Mouse (Mus musculus) liver, adult 2 months (tissue): Measurements from ENCODE around the gene Flnb. TPM values are rescaled to one million over a fixed set of nuclear protein-coding genes. Genes with fewer than 3 reads are reported as not detected.

Source experiments
- DNase-seq: peaks from one replicate; pipeline ENCODE4 v3.0.0-alpha.2; 2011; ENCODE audit warnings: low read depth, low spot score; ENCODE audit errors: extremely low read depth
- H3K27ac ChIP-seq: fragments of 200-500 bp; replicated peaks from 2 replicates; pipeline ENCODE4 v1.5.1; 2012; ENCODE audit warnings: low read depth, mild to moderate bottlenecking, control low read depth, inconsistent platforms, low read length; ENCODE audit not compliant: insufficient read depth
- H3K27me3 ChIP-seq: fragments of 200-500 bp; 2 replicates; pipeline ENCODE4 v1.6.1; 2012; ENCODE audit warnings: mild to moderate bottlenecking, moderate library complexity, low read length, inconsistent platforms; ENCODE audit not compliant: control insufficient read depth, insufficient read depth
- H3K36me3 ChIP-seq: fragments of 200-500 bp; 2 replicates; pipeline ENCODE4 v1.6.1; 2012; ENCODE audit warnings: low read length, inconsistent platforms; ENCODE audit not compliant: control insufficient read depth, insufficient read depth
- H3K4me1 ChIP-seq: fragments of 200-500 bp; 2 replicates; pipeline ENCODE4 v1.6.1; 2011; ENCODE audit warnings: low read length; ENCODE audit not compliant: control insufficient read depth, insufficient read depth
- H3K4me3 ChIP-seq: fragments of 200-500 bp; 2 replicates; pipeline ENCODE4 v1.5.1; 2011; ENCODE audit warnings: low read depth, mild to moderate bottlenecking, control low read depth, low read length, moderate library complexity; ENCODE audit not compliant: insufficient read depth
- H3K79me2 ChIP-seq: fragments of 200-500 bp; 2 replicates; pipeline ENCODE4 v1.6.1; 2012; ENCODE audit warnings: inconsistent platforms, mild to moderate bottlenecking, low read length, moderate library complexity; ENCODE audit not compliant: control insufficient read depth, insufficient read depth
- H3K9ac ChIP-seq: fragments of 200-500 bp; 2 replicates; pipeline ENCODE4 v1.6.1; 2012; ENCODE audit warnings: low read depth, mild to moderate bottlenecking, control low read depth, inconsistent platforms, low read length
- CTCF ChIP-seq: fragments of 200-500 bp; IDR thresholded peaks from 2 replicates; pipeline ENCODE4 v1.5.1; 2011; ENCODE audit warnings: low read depth, low read length, control low read depth
- POLR2A ChIP-seq: fragments of 200-500 bp; IDR thresholded peaks from 2 replicates; pipeline ENCODE4 v1.6.1; 2011; ENCODE audit warnings: low read length, control low read depth; ENCODE audit not compliant: insufficient read depth; ENCODE audit errors: extremely low read depth
- WGBS: fragments of 180-500 bp; shearing (Covaris S2); methylation state at CpG from one replicate; pipeline ENCODE4 v1.1.7; 2018; 5-methylcytosine and 5-hydroxymethylcytosine counted together
- polyA plus RNA-seq: library from polyadenylated mRNA; depleted of rRNA; stranded (reverse); fragments of >200 nt; gene quantifications from 2 replicates; pipeline ENCODE4 v1.2.3, GENCODE M21; 2012
- total RNA-seq: library from RNA; depleted of rRNA; stranded (reverse); fragments of >200 nt; gene quantifications from 2 replicates; pipeline ENCODE4 v1.2.3, GENCODE M21; 2014

Gene Flnb
- total and polyA plus RNA-seq, 2 experiments, result 15.9 to 27.8 TPM

GRCm38 (mm10) chr14:7943801-7944135 is 126.0 kb downstream of the Flnb start:
- Histone ChIP-seq H3K27me3 (no peaks in the 10 kb centered on the region), H3K79me2 (no peaks in the 10 kb centered on the region), H3K36me3 (peaks cover 55% of the 10 kb centered on the region), H3K4me1 (peaks cover 18% of the 10 kb centered on the region), H3K4me3 (no peak overlapping the region), H3K27ac (peak overlapping the region; percentile 87), H3K9ac (no peak overlapping the region)
- 17% methylated on average over 3 of the region's 3 CpGs for WGBS
- DNase-seq, result peak; percentile 92
- no peak for TF ChIP-seq POLR2A
- no peak for TF ChIP-seq CTCF

- WGBS, result 59% methylated on average over 8 of the region's 8 CpGs
- Histone ChIP-seq H3K27me3 (no peaks in the 10 kb centered on the region), H3K4me1 (peaks cover 18% of the 10 kb centered on the region), H3K27ac (peak overlapping the region; percentile 87; the same call in 1 of the 2 replicates), H3K4me3 (no peak overlapping the region), H3K9ac (no peak overlapping the region), H3K79me2 (no peaks in the 10 kb centered on the region), H3K36me3 (peaks cover 52% of the 10 kb centered on the region)
- no peak for DNase-seq
- TF ChIP-seq CTCF (peak; percentile 27; the same call in 1 of the 2 replicates), POLR2A (no peak)
Measured at GRCm38 (mm10) chr14:7944349-7945039, 126.7 kb downstream of the Flnb start.

DNA sequence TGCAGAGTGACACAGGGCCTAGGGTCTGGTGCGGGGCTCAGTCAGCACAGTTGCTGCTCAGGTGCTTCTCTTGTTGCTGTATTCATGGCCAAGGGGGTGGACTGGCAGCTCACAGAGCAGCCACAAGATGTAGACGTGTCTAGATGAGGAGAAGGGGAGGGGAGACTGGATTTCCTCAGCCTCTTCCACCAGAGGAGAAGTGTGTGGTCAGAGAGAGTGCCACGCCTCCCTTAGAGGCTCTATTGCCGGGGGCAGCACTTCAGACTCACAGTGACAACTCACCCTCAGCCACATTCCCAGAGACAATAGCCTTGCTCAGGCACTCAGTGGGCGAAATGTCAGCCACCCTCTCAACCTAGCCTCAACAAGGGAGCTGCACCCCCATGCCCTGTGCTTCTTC is 127.5 kb downstream of the Flnb start:
- DNase-seq, result no peak
- TF ChIP-seq CTCF (no peak), POLR2A (no peak)
- H3K4me1 ChIP-seq, result peaks cover 18% of the 10 kb centered on the region
- H3K79me2 ChIP-seq, result no peaks in the 10 kb centered on the region
- no peak overlapping the region for H3K9ac ChIP-seq
- no peak overlapping the region for H3K27ac ChIP-seq
- H3K36me3 ChIP-seq, result peaks cover 51% of the 10 kb centered on the region
- H3K4me3 ChIP-seq, result no peak overlapping the region
- no peaks in the 10 kb centered on the region for H3K27me3 ChIP-seq
- WGBS, result 90% methylated on average over 5 of the region's 5 CpGs

DNA sequence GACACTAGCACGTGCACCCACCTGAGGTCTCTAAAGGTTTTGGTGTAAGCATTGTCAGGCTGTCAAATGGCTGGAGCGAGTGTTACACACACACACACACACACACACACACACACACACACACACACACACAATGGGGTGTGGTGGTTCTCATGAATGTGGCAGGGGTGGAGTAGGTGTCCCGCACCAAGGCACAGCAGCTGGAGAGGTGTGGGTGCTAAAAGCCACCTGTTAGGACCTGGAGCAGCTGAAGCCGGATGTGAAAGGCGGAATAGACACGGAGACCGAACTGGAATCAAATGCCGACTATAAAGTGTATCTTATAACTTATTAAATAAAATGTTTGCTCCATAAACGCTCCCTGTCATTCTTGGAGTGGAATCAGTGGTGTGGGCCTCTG is 133.5 kb downstream of the Flnb start:
- Histone ChIP-seq H3K4me3 (no peak overlapping the region), H3K9ac (no peak overlapping the region), H3K36me3 (peaks cover 27% of the 10 kb centered on the region), H3K79me2 (no peaks in the 10 kb centered on the region), H3K27ac (no peak overlapping the region), H3K4me1 (peaks cover 16% of the 10 kb centered on the region), H3K27me3 (no peaks in the 10 kb centered on the region)
- TF ChIP-seq CTCF, result no peak
- no peak for TF ChIP-seq POLR2A
- 93% methylated on average over 9 of the region's 9 CpGs for WGBS
- no peak for DNase-seq

DNA sequence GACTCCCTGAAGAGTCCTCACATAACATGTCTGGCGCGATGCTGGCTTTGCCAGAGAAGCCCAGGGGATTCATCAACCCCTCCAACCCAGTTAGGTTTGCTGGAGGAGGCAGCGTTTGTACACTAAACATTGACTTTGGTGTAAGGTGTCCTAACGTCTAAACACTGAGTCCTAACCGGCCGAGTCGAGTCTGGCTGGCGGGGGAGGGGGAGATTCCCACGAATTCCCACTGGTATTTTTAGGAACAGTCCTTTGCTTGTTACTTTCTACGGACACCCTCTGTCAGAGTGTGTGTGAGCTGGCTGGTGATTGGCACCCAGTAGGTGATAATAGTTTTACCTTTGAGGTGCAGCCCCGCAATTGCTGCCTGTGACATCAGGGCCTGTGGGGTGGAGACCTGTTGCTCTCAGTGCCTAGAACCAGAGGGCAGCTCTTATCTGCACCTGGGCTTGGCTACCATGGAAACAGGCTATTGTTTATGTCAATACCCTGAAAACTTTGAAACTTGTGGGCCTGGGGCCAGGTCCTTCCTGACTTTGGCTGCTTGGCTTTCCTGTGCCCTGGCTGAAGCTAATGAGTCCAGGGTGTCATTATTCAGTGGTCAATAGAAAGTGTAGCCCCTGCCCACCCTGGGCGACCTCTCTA is 135.0 kb downstream of the Flnb start:
- peak overlapping the region; percentile 32; the same call in 1 of the 2 replicates for H3K9ac ChIP-seq

DNA sequence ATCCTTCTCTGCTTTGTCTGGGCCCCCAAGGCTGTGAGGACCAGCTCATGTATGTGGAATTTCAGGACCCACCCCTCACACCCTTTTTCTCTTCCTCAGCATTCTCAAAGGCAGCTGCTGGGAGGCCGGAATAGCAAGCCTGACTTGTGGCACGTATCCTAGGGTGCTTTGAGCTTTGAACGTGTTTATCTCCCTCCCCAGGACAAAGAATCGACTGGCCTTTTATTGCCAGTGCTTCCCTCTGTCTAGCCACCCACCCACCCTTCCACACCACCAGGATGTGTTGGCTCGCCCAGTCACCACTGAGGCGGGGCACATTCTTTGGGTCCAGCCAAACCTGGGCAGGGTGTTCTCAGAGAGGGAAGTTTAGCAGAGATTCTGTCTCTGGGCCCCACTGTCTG is 136.3 kb downstream of the Flnb start:
- peaks cover 12% of the 10 kb centered on the region; the same call in 1 of the 2 replicates for H3K36me3 ChIP-seq
- no peaks in the 10 kb centered on the region for H3K79me2 ChIP-seq
- H3K4me1 ChIP-seq, result peaks cover 16% of the 10 kb centered on the region
- 22% methylated on average over 6 of the region's 6 CpGs for WGBS
- peak; percentile 40 for DNase-seq
- no peak for TF ChIP-seq POLR2A
- TF ChIP-seq CTCF, result no peak
- H3K27me3 ChIP-seq, result no peaks in the 10 kb centered on the region
- no peak overlapping the region for H3K4me3 ChIP-seq
- H3K27ac ChIP-seq, result 0 out of 2 replicates have a peak overlapping the region, but pooled peaks have one; percentile 25
- H3K9ac ChIP-seq, result no peak overlapping the region

More for the DNA sequence above, 135.0 kb downstream of the Flnb start:
- peaks cover 23% of the 10 kb centered on the region for H3K36me3 ChIP-seq
- TF ChIP-seq CTCF (no peak), POLR2A (no peak)
- no peaks in the 10 kb centered on the region for H3K27me3 ChIP-seq
- WGBS, result 14% methylated on average over 12 of the region's 12 CpGs
- H3K4me3 ChIP-seq, result no peak overlapping the region
- no peaks in the 10 kb centered on the region for H3K79me2 ChIP-seq
- H3K4me1 ChIP-seq, result peaks cover 16% of the 10 kb centered on the region
- peak overlapping the region; percentile 67 for H3K27ac ChIP-seq
- peak; percentile 94 for DNase-seq
